Mouse (Mus musculus): Measurements from ENCODE around the gene Mog. TPM values are rescaled to one million over a fixed set of nuclear protein-coding genes. Genes with fewer than 3 reads are reported as not detected.
"Not testable (repeated sequence)": the region's sequence is repeated elsewhere in the genome, so short reads cannot be mapped to it uniquely, and the experiment has no call there.

Mog gene
- total RNA-seq, 2 experiments from 2014 or later, result 23.9 to 46.1 TPM

DNA sequence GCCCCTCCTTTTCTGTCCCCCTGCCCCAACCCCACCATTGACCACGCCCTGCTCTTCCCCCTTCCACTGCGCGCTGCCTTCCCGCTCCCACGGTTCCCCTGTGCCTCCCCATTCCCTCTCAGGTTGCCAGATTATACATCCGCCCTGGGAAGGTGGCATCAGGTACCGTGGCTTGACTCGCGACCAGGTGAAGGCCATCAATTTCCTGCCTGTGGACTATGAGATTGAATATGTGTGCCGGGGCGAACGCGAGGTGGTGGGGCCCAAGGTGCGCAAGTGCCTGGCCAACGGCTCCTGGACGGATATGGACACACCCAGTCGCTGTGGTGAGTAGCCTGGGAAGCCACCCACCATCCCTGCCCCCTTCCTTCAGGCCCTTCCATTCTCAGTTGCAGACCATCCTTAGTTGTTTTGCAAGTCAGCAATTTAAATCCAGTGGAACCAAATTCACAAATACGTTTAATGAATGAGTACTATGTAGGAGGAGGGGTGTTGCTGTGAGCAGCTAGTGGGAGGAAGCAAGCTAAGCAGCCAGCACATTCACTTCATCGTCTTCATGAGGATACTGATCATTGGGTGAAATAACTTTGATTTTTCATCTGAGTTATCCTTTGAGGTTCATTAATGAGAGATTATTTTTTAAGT lies 24.3 kb upstream of the Mog start:
- DNase-seq (ENCODE audit: low spot score in 2 of 2), result no peak
- intact Hi-C loops (cut with DNase I), result loop anchor here (2.0 to 5.0 kb wide), 2 partner anchors 45 to 90 kb away; partner anchors contain the start of genes Znrd1 and Znrd1as

DNA sequence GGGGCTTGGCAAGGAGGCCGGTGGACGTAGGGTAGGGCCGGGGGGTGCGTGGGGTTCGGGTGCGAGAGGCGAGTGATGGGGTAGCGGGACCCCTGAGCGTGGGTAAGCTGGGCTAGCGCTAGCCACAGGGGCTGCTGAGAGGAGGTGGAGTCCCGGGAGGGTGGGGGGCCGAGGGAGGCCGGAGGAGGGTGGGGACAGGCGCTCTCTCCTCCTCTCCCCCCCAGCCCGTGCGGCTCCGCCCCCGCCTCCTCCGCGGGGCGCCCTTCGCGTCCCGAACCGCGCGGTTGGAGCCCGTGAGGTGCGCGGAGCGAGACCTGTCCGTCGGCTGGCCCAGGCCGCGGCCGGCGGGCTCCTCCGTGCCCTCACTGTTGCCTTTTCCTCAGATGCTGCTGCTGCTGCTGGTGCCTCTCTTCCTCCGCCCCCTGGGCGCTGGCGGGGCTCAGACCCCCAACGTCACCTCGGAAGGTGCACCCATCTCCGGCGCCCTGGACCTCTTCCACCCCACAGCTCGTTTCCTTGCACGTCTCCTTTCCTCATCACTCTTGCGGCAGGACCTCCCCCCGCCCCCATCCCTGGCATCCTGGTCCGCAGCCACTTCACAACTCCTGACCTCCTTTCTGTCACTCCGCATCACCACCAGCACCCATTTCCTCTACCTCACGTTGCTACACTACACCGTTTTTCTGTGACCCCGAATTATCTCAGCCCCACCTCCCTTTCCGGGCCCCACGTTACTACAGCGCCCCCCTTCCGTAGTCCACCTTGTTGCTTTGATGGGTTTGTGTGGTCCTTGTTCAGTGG lies 23.3 kb upstream of the Mog start:
- peak; percentile 56 to 63 for DNase-seq (ENCODE audit: low spot score in 2 of 2)
- intact Hi-C loops (cut with DNase I), result loop anchor here (2.0 to 5.0 kb wide), 2 partner anchors 44 to 89 kb away; partner anchors contain the start of genes Znrd1 and Znrd1as

- DNase-seq (ENCODE audit: low spot score in 2 of 2), result peak; percentile 67 to 77
- intact Hi-C loops (cut with DNase I), result loop anchor here (2.0 to 5.0 kb wide), 2 partner anchors 43 to 88 kb away; partner anchors contain the start of genes Znrd1 and Znrd1as
Observed at GRCm38 (mm10) chr17:37045611-37046311, 22.6 kb upstream of the Mog start, which contains the start of gene Gabbr1. Gene Gabbr1, plus strand, starts transcription at chr17:37045966.

DNA sequence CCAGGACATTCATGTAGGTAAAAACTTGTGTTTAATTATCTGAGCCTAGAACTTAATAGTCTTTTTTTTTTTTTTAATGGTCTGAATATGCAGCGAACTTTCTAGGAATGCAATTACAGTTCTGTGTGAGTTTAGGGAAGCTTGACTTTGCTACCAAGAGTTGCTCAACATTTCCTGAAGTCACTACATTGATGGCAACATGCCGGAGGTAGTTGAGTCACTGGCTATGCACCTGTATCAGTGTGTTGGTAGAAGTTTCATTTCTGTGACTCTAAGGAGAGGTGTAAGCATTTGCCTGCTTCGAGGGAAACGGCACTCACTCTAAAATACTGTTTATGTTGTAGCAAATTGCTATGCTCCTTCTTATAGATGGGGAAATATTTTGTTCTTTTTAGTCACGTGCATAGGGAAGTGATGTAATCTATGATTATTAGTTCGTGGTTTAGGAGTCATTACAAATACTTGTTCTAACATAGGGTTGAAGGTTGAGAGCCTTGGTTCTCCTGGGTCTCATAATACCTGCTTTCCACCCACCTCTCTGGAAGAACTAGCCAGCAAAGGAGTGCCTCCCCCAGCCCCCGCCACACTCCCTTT lies 21.6 kb upstream of the Mog start:
- DNase-seq (ENCODE audit: low spot score in 2 of 2), result no peak
- intact Hi-C loops (cut with DNase I), result loop anchor here (5.0 kb wide), 1 partner anchor 87 kb away; the partner anchor contains the start of genes Znrd1 and Znrd1as

- intact Hi-C loops (cut with DNase I), result no loop called here
- DNase-seq (ENCODE audit: low spot score in 2 of 2), result no peak
Observed at GRCm38 (mm10) chr17:37039127-37039894, 16.1 kb upstream of the Mog start.

GRCm38 (mm10) chr17:37029162-37029561 lies 6.0 kb upstream of the Mog start:
- intact Hi-C loops (cut with DNase I), result no loop called here
- DNase-seq (ENCODE audit: low spot score in 2 of 2), result no peak

DNA sequence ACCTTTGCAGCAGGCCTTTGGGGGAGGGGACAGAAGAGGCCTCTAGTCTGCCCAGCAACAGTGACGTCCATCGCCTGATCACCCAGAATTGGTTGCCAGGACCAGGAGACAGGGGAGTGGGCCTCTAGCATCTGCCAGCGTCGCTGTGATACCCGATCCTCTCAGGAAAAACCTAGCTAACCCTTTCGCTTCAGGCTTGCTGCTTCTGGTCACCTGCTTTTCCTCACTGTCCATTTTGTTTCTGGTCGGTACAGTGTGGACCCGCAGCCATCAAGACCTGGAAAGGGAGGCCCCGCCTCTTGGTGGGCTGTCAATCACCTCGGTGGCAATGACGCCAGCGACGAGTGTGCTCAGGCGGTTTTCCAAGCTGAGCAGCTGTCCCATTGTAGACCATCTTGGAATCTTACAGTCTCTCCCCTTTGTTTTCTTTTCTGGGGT lies 5.5 kb upstream of the Mog start:
- intact Hi-C loops (cut with DNase I), result no loop called here

DNA sequence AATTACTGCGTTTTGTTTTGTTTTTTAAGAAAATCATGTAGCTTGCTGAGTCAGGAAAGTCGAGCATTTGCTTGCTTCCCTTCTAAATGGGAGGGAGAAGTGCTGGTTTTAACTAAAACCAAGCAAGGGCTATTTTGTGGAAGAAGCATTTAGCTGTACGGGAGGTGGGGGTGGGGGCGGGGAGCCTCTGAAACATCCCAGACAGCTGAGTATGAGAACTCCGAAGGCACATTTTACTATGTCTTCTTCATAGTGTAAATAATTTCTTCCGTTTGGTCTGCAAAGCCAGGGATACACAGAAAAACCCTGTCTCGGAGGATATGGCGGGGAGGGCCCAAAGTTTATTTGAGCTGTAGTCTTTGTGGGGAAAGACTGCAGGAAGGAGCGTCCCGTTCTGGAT lies 5.0 kb upstream of the Mog start:
- intact Hi-C loops (cut with DNase I), result no loop called here
- no peak for DNase-seq (ENCODE audit: low spot score in 2 of 2)

More for the DNA sequence above, 5.5 kb upstream of the Mog start:
- peak; percentile 95 to 98 for DNase-seq (ENCODE audit: low spot score in 2 of 2)

DNA sequence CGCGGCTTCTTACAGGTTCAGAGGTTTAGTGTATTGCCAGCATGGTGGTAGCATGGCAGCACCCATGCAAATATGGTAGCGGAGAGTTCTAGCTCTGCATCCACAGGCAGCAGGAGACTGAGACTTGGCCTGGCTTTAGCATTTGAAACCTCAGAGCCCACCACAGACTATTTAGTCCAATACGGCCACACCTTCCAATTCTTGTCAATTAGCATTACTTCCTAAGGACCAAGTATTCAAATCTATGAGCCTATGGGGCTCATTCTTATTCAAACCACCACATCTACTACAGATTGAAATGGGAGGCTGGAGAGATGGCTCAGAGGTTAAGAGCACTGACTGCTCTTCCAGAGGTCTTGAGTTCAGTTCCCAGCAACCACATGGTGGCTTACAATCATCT lies 4.3 kb upstream of the Mog start:
- intact Hi-C loops (cut with DNase I), result no loop called here
- no peak for DNase-seq (ENCODE audit: low spot score in 2 of 2)

GRCm38 (mm10) chr17:37026425-37026824 lies 3.2 kb upstream of the Mog start:
- DNase-seq (ENCODE audit: low spot score in 2 of 2), result no peak
- intact Hi-C loops (cut with DNase I), result no loop called here

GRCm38 (mm10) chr17:37019242-37019641 lies 4.0 kb downstream of the Mog start:
- intact Hi-C loops (cut with DNase I), result not testable (repeated sequence)
- DNase-seq (ENCODE audit: low spot score in 2 of 2), result peak in 1 of 2 experiments; percentile 68

DNA sequence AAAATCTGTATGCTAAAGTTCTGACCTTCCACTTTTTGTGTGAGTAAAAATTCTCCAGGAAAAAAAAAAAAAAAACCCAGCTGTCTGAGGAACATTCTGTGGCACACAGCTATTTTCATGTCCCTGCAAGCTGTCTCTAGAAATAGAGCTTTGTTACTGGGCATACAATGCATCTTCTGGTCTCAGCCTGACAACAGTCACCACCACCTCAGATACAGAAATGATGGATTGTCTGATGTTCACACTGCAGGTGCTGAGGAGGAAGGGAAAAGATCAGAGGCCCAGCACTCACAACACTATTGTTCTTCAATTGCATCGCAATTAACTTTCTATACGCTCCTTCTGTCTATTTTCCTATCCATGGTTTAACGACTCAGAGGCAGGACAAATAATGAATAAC lies 4.9 kb downstream of the Mog start:
- intact Hi-C loops (cut with DNase I), result no loop called here
- peak; percentile 9 to 75 for DNase-seq (ENCODE audit: low spot score in 2 of 2)

DNA sequence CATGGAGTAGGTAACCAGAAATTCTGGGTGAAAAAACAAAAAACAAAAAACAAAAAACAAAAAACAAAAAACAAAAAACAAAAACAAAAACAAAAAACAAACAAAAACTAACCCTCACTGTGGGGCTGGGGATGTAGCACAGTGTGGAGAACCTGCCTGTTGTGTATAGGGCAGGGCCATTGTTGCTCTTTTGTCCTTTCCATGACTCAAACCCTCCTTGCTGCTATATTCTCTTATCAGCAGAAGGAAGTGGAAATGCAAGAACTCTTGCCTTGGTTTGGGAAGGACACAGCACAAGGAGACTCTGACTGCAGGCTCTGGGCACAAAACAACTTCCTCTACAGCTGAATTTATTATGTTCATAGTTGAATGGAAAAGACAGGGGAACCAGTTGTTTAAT lies 6.9 kb downstream of the Mog start:
- intact Hi-C loops (cut with DNase I), result no loop called here
- DNase-seq (ENCODE audit: low spot score in 2 of 2), result no peak

GRCm38 (mm10) chr17:37012141-37012540 lies 11.1 kb downstream of the Mog start:
- intact Hi-C loops (cut with DNase I), result no loop called here
- DNase-seq (ENCODE audit: low spot score in 2 of 2), result no peak

DNA sequence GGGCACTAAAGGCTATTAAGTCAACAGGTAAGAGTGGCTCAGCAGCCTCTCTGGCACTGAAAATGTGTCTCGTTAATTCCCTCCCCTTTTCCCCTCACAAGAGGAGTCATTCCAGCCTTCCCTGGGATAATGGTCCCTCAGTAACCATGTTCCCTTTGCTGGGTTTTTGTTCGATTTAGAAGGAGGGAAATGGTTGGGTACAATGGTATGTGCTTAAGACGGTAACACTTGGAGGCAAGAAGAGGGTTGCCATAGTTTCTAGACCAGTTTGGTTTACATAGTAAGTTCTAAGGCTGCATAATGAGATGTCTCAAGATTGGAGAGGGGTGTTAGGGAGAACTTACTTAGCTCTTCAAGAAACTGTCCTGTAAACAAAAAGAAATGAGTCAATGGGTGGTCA lies 11.5 kb downstream of the Mog start:
- no peak for DNase-seq (ENCODE audit: low spot score in 2 of 2)
- intact Hi-C loops (cut with DNase I), result no loop called here

GRCm38 (mm10) chr17:37009460-37010042 lies 13.6 kb downstream of the Mog start:
- intact Hi-C loops (cut with DNase I), result no loop called here
- DNase-seq (ENCODE audit: low spot score in 2 of 2), result no peak

DNA sequence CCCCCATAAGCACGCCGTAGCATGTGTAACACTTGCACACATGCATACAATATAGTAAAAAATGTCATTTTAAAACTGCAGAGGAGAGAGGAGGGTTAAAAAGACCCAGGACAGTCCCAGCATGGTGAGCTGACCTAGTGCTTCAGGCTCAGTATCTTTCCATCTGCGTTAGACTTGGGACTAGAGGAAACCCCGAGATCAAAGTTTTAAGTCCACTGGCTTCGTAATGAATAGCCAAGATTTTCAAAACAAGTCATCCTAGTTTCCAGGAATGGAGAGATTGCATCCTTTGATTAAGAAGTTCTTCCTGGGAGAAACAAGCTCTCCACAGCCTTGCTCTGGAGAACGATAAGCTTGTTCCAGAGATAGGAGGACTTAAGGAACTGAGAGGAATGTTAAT lies 15.0 kb downstream of the Mog start:
- DNase-seq (ENCODE audit: low spot score in 2 of 2), result no peak
- intact Hi-C loops (cut with DNase I), result no loop called here

- intact Hi-C loops (cut with DNase I), result loop anchor here (2.0 kb wide), 1 partner anchor 43 kb away; no protein-coding TSS in a partner anchor
- no peak for DNase-seq (ENCODE audit: low spot score in 2 of 2)
Observed at GRCm38 (mm10) chr17:37003366-37003765, 19.8 kb downstream of the Mog start.
